Mouse (Mus musculus): Measurements from ENCODE around the gene Tmem123. TPM values are rescaled to one million over a fixed set of nuclear protein-coding genes. Genes with fewer than 3 reads are reported as not detected.
A peak's percentile ranks its signal among the peaks of the same experiment; 100 is the strongest.

Tmem123 gene
- polyA plus RNA-seq, 1 experiment from 2014 or later, result 139 TPM

- H3K27me3 ChIP-seq (ENCODE audit: control insufficient read depth, insufficient read depth, low read length), result no peaks in the 10 kb centered on the region
- no peak for ATAC-seq (ENCODE audit: insufficient read depth, low FRiP score)
Observed at GRCm38 (mm10) chr9:7828706-7829105, 64.9 kb downstream of the Tmem123 start.

GRCm38 (mm10) chr9:7829531-7830528, 66.0 kb downstream of the Tmem123 start:
- H3K9ac ChIP-seq (ENCODE audit: low read length), result no peak overlapping the region

More at GRCm38 (mm10) chr9:7828706-7829105, 64.9 kb downstream of the Tmem123 start:
- no peaks in the 10 kb centered on the region for H3K9me3 ChIP-seq (replicated peaks; ENCODE audit: control insufficient read depth, low read length)
- no peak overlapping the region for H3K27ac ChIP-seq (ENCODE audit: low read length)
- WGBS, result 90% methylated on average over 4 of the region's 4 CpGs
- peaks cover 5% of the 10 kb centered on the region for H3K36me3 ChIP-seq (ENCODE audit: control insufficient read depth, insufficient read depth, low read length)
- H3K4me1 ChIP-seq (ENCODE audit: control insufficient read depth, insufficient read depth, low read length), result peaks cover 13% of the 10 kb centered on the region
- no peak overlapping the region for H3K4me2 ChIP-seq (ENCODE audit: low read depth, low read length)
- H3K4me3 ChIP-seq (replicated peaks; ENCODE audit: low read length), result no peak overlapping the region
- H3K9ac ChIP-seq (ENCODE audit: low read length), result no peak overlapping the region

GRCm38 (mm10) chr9:7833421-7833820, 69.6 kb downstream of the Tmem123 start:
- H3K9ac ChIP-seq (ENCODE audit: low read length), result no peak overlapping the region
- no peak for ATAC-seq (ENCODE audit: insufficient read depth, low FRiP score)
- no peak overlapping the region for H3K4me3 ChIP-seq (replicated peaks; ENCODE audit: low read length)
- 83% methylated on average over 6 of the region's 6 CpGs for WGBS
- H3K36me3 ChIP-seq (ENCODE audit: control insufficient read depth, insufficient read depth, low read length), result peaks cover 4% of the 10 kb centered on the region; the same call in 1 of the 2 replicates
- no peaks in the 10 kb centered on the region for H3K27me3 ChIP-seq (ENCODE audit: control insufficient read depth, insufficient read depth, low read length)
- H3K4me2 ChIP-seq (ENCODE audit: low read depth, low read length), result 0 out of 2 replicates have a peak overlapping the region, but pooled peaks have one; percentile 19
- H3K4me1 ChIP-seq (ENCODE audit: control insufficient read depth, insufficient read depth, low read length), result peaks cover 19% of the 10 kb centered on the region
- H3K27ac ChIP-seq (ENCODE audit: low read length), result no peak overlapping the region
- no peaks in the 10 kb centered on the region for H3K9me3 ChIP-seq (replicated peaks; ENCODE audit: control insufficient read depth, low read length)

More at GRCm38 (mm10) chr9:7829531-7830528, 66.0 kb downstream of the Tmem123 start:
- peak; percentile 73 for ATAC-seq (ENCODE audit: insufficient read depth, low FRiP score)
- Histone ChIP-seq H3K36me3 (ENCODE audit: control insufficient read depth, insufficient read depth, low read length) (peaks cover 4% of the 10 kb centered on the region), H3K27me3 (ENCODE audit: control insufficient read depth, insufficient read depth, low read length) (no peaks in the 10 kb centered on the region), H3K27ac (ENCODE audit: low read length) (no peak overlapping the region), H3K9me3 (replicated peaks; ENCODE audit: control insufficient read depth, low read length) (no peaks in the 10 kb centered on the region), H3K4me2 (ENCODE audit: low read depth, low read length) (no peak overlapping the region), H3K4me1 (ENCODE audit: control insufficient read depth, insufficient read depth, low read length) (peaks cover 16% of the 10 kb centered on the region), H3K4me3 (replicated peaks; ENCODE audit: low read length) (no peak overlapping the region)
- WGBS, result 72% methylated on average over 9 of the region's 9 CpGs

GRCm38 (mm10) chr9:7835302-7835701, 71.5 kb downstream of the Tmem123 start:
- Histone ChIP-seq H3K4me3 (replicated peaks; ENCODE audit: low read length) (no peak overlapping the region), H3K36me3 (ENCODE audit: control insufficient read depth, insufficient read depth, low read length) (peaks cover 4% of the 10 kb centered on the region; the same call in 1 of the 2 replicates), H3K27me3 (ENCODE audit: control insufficient read depth, insufficient read depth, low read length) (no peaks in the 10 kb centered on the region), H3K9me3 (replicated peaks; ENCODE audit: control insufficient read depth, low read length) (no peaks in the 10 kb centered on the region), H3K9ac (ENCODE audit: low read length) (no peak overlapping the region), H3K4me1 (ENCODE audit: control insufficient read depth, insufficient read depth, low read length) (peaks cover 16% of the 10 kb centered on the region), H3K27ac (ENCODE audit: low read length) (no peak overlapping the region), H3K4me2 (ENCODE audit: low read depth, low read length) (0 out of 2 replicates have a peak overlapping the region, but pooled peaks have one; percentile 55)
- ATAC-seq (ENCODE audit: insufficient read depth, low FRiP score), result no peak
- 75% methylated on average over 1 of the region's 1 CpGs for WGBS

- no peak for ATAC-seq (ENCODE audit: insufficient read depth, low FRiP score)
- H3K36me3 ChIP-seq (ENCODE audit: control insufficient read depth, insufficient read depth, low read length), result peaks cover 4% of the 10 kb centered on the region; the same call in 1 of the 2 replicates
- under 1% methylated on average over 16 of the region's 16 CpGs for WGBS
- H3K9me3 ChIP-seq (replicated peaks; ENCODE audit: control insufficient read depth, low read length), result no peaks in the 10 kb centered on the region
- peak overlapping the region; percentile 99 for H3K27ac ChIP-seq (ENCODE audit: low read length)
- H3K4me3 ChIP-seq (replicated peaks; ENCODE audit: low read length), result peak overlapping the region; percentile 73
- peak overlapping the region; percentile 55 for H3K4me2 ChIP-seq (ENCODE audit: low read depth, low read length)
- H3K27me3 ChIP-seq (ENCODE audit: control insufficient read depth, insufficient read depth, low read length), result no peaks in the 10 kb centered on the region
- H3K4me1 ChIP-seq (ENCODE audit: control insufficient read depth, insufficient read depth, low read length), result peaks cover 16% of the 10 kb centered on the region
- peak overlapping the region; percentile 91 for H3K9ac ChIP-seq (ENCODE audit: low read length)
Observed at GRCm38 (mm10) chr9:7836331-7836730, 72.5 kb downstream of the Tmem123 start.

- H3K9me3 ChIP-seq (replicated peaks; ENCODE audit: control insufficient read depth, low read length), result no peaks in the 10 kb centered on the region
- H3K4me1 ChIP-seq (ENCODE audit: control insufficient read depth, insufficient read depth, low read length), result peaks cover 16% of the 10 kb centered on the region
- peaks cover 4% of the 10 kb centered on the region; the same call in 1 of the 2 replicates for H3K36me3 ChIP-seq (ENCODE audit: control insufficient read depth, insufficient read depth, low read length)
- peak within 1 kb of the TSS; percentile 99 for H3K27ac ChIP-seq (ENCODE audit: low read length)
- no peaks in the 10 kb centered on the region for H3K27me3 ChIP-seq (ENCODE audit: control insufficient read depth, insufficient read depth, low read length)
- WGBS, result under 1% methylated on average over 68 of the region's 68 CpGs
- peak within 1 kb of the TSS; percentile 91 for H3K9ac ChIP-seq (ENCODE audit: low read length)
- H3K4me3 ChIP-seq (replicated peaks; ENCODE audit: low read length), result peak within 1 kb of the TSS; percentile 73
- ATAC-seq (ENCODE audit: insufficient read depth, low FRiP score), result peak; percentile 98
- peak within 1 kb of the TSS; percentile 82 for H3K4me2 ChIP-seq (ENCODE audit: low read depth, low read length)
Observed at GRCm38 (mm10) chr9:7836905-7837805, 73.3 kb downstream of the Tmem123 start, which contains the start of gene Birc2. Birc2 (minus strand) TSS chr9:7837064.

- H3K27me3 ChIP-seq (ENCODE audit: control insufficient read depth, insufficient read depth, low read length), result no peaks in the 10 kb centered on the region
- peaks cover 4% of the 10 kb centered on the region; the same call in 1 of the 2 replicates for H3K36me3 ChIP-seq (ENCODE audit: control insufficient read depth, insufficient read depth, low read length)
- no peak for ATAC-seq (ENCODE audit: insufficient read depth, low FRiP score)
- peak overlapping the region; percentile 99 for H3K27ac ChIP-seq (ENCODE audit: low read length)
- peak overlapping the region; percentile 91 for H3K9ac ChIP-seq (ENCODE audit: low read length)
- no peaks in the 10 kb centered on the region for H3K9me3 ChIP-seq (replicated peaks; ENCODE audit: control insufficient read depth, low read length)
- peaks cover 11% of the 10 kb centered on the region for H3K4me1 ChIP-seq (ENCODE audit: control insufficient read depth, insufficient read depth, low read length)
- H3K4me2 ChIP-seq (ENCODE audit: low read depth, low read length), result peak overlapping the region; percentile 82
- peak overlapping the region; percentile 73 for H3K4me3 ChIP-seq (replicated peaks; ENCODE audit: low read length)
- 11% methylated on average over 14 of the region's 14 CpGs for WGBS
Observed at GRCm38 (mm10) chr9:7837806-7838440, 74.1 kb downstream of the Tmem123 start.

GRCm38 (mm10) chr9:7841221-7841620, 77.4 kb downstream of the Tmem123 start:
- H3K4me3 ChIP-seq (replicated peaks; ENCODE audit: low read length), result no peak overlapping the region
- H3K9me3 ChIP-seq (replicated peaks; ENCODE audit: control insufficient read depth, low read length), result no peaks in the 10 kb centered on the region
- no peak for ATAC-seq (ENCODE audit: insufficient read depth, low FRiP score)
- no peak overlapping the region for H3K27ac ChIP-seq (ENCODE audit: low read length)
- H3K4me1 ChIP-seq (ENCODE audit: control insufficient read depth, insufficient read depth, low read length), result no peaks in the 10 kb centered on the region
- H3K27me3 ChIP-seq (ENCODE audit: control insufficient read depth, insufficient read depth, low read length), result no peaks in the 10 kb centered on the region
- WGBS, result 64% methylated on average over 6 of the region's 6 CpGs
- no peak overlapping the region for H3K4me2 ChIP-seq (ENCODE audit: low read depth, low read length)
- H3K9ac ChIP-seq (ENCODE audit: low read length), result no peak overlapping the region
- no peaks in the 10 kb centered on the region for H3K36me3 ChIP-seq (ENCODE audit: control insufficient read depth, insufficient read depth, low read length)

Measured in stomach, embryonic 16.5 days (tissue).